Mouse (Mus musculus): ENCODE data around the gene Bckdha. TPM values are rescaled to one million over a fixed set of nuclear protein-coding genes. Genes with fewer than 3 reads are reported as not detected.

Gene Bckdha
- total RNA-seq, 1 experiment = 96.0 TPM

GRCm38 (mm10) chr7:25591226-25591625 lies 67.6 kb downstream of the Bckdha start:
- Histone ChIP-seq H3K4me1 (ENCODE audit: control insufficient read depth in 2 of 2, insufficient read depth in 2 of 2, low read length in 2 of 2, poor library complexity in 1 of 2) (no peaks in the 10 kb centered on the region), H3K4me3 (ENCODE audit: insufficient read depth in 1 of 2, low read depth in 1 of 2, low read length in 2 of 2, poor library complexity in 1 of 2, severe bottlenecking in 1 of 2) (no peak overlapping the region), H3K36me3 (ENCODE audit: control insufficient read depth, insufficient read depth, low read length, poor library complexity, severe bottlenecking) (no peaks in the 10 kb centered on the region), H3K27ac (ENCODE audit: insufficient read depth, low read depth, low read length, poor library complexity, severe bottlenecking) (no peak overlapping the region), H3K9ac (ENCODE audit: insufficient read depth, low read depth, low read length, poor library complexity, severe bottlenecking) (no peak overlapping the region), H3K9me3 (ENCODE audit: control insufficient read depth, insufficient read depth, low read depth, low read length) (no peaks in the 10 kb centered on the region)
- DNase-seq (ENCODE audit: low read depth, low spot score) = no peak
- TF ChIP-seq HCFC1 (IDR thresholded peaks at IDR 0.05; ENCODE audit: borderline replicate concordance, insufficient read depth, low read length) = no peak
- no peak for TF ChIP-seq MAFK (IDR thresholded peaks at IDR 0.05; ENCODE audit: insufficient read depth, low read depth, low read length)
- in situ Hi-C loops (cut with MboI; ENCODE audit: low sequenced_read_pairs in 2 of 2, unreplicated experiment in 2 of 2) = loop anchor here in 1 of 2 experiments (10.0 to 25.0 kb wide), 2 partner anchors 104 to 166 kb away; partner anchors contain the start of gene Ceacam1

GRCm38 (mm10) chr7:25585351-25586204 lies 73.2 kb downstream of the Bckdha start:
- Histone ChIP-seq H3K27ac (ENCODE audit: insufficient read depth, low read depth, low read length, poor library complexity, severe bottlenecking) (no peak overlapping the region), H3K36me3 (ENCODE audit: control insufficient read depth, insufficient read depth, low read length, poor library complexity, severe bottlenecking) (no peaks in the 10 kb centered on the region), H3K9me3 (ENCODE audit: control insufficient read depth, insufficient read depth, low read depth, low read length) (no peaks in the 10 kb centered on the region), H3K9ac (ENCODE audit: insufficient read depth, low read depth, low read length, poor library complexity, severe bottlenecking) (no peak overlapping the region), H3K4me3 (ENCODE audit: insufficient read depth in 1 of 2, low read depth in 1 of 2, low read length in 2 of 2, poor library complexity in 1 of 2, severe bottlenecking in 1 of 2) (no peak overlapping the region), H3K4me1 (ENCODE audit: control insufficient read depth in 2 of 2, insufficient read depth in 2 of 2, low read length in 2 of 2, poor library complexity in 1 of 2) (no peaks in the 10 kb centered on the region)
- DNase-seq (ENCODE audit: low read depth, low spot score) = no peak
- TF ChIP-seq ZNF384 (IDR thresholded peaks at IDR 0.05; ENCODE audit: low read depth, low read length) (no peak), ZC3H11A (IDR thresholded peaks at IDR 0.05; ENCODE audit: borderline replicate concordance, low read depth, low read length) (no peak), MAFK (IDR thresholded peaks at IDR 0.05; ENCODE audit: insufficient read depth, low read depth, low read length) (no peak), CHD2 (IDR thresholded peaks at IDR 0.05; ENCODE audit: low read depth, low read length) (no peak), HCFC1 (IDR thresholded peaks at IDR 0.05; ENCODE audit: borderline replicate concordance, insufficient read depth, low read length) (no peak)
- in situ Hi-C loops (cut with MboI; ENCODE audit: low sequenced_read_pairs in 2 of 2, unreplicated experiment in 2 of 2) = loop anchor here in 1 of 2 experiments (25.0 kb wide), 1 partner anchor 98 kb away; the partner anchor contains the start of gene Ceacam1

GRCm38 (mm10) chr7:25584651-25585050 lies 74.1 kb downstream of the Bckdha start:
- H3K27ac ChIP-seq (ENCODE audit: insufficient read depth, low read depth, low read length, poor library complexity, severe bottlenecking) = no peak overlapping the region
- no peak overlapping the region for H3K9ac ChIP-seq (ENCODE audit: insufficient read depth, low read depth, low read length, poor library complexity, severe bottlenecking)
- TF ChIP-seq ZC3H11A (IDR thresholded peaks at IDR 0.05; ENCODE audit: borderline replicate concordance, low read depth, low read length) = no peak
- no peak for TF ChIP-seq MAFK (IDR thresholded peaks at IDR 0.05; ENCODE audit: insufficient read depth, low read depth, low read length)
- no peak for TF ChIP-seq CHD2 (IDR thresholded peaks at IDR 0.05; ENCODE audit: low read depth, low read length)
- TF ChIP-seq ZNF384 (IDR thresholded peaks at IDR 0.05; ENCODE audit: low read depth, low read length) = no peak
- no peak for TF ChIP-seq HCFC1 (IDR thresholded peaks at IDR 0.05; ENCODE audit: borderline replicate concordance, insufficient read depth, low read length)
- in situ Hi-C loops (cut with MboI; ENCODE audit: low sequenced_read_pairs in 2 of 2, unreplicated experiment in 2 of 2) = loop anchor here in 1 of 2 experiments (25.0 kb wide), 1 partner anchor 97 kb away; the partner anchor contains the start of gene Ceacam1
- H3K4me1 ChIP-seq (ENCODE audit: control insufficient read depth in 2 of 2, insufficient read depth in 2 of 2, low read length in 2 of 2, poor library complexity in 1 of 2) = no peaks in the 10 kb centered on the region
- DNase-seq (ENCODE audit: low read depth, low spot score) = no peak
- H3K9me3 ChIP-seq (ENCODE audit: control insufficient read depth, insufficient read depth, low read depth, low read length) = no peaks in the 10 kb centered on the region
- H3K36me3 ChIP-seq (ENCODE audit: control insufficient read depth, insufficient read depth, low read length, poor library complexity, severe bottlenecking) = no peaks in the 10 kb centered on the region
- no peak overlapping the region for H3K4me3 ChIP-seq (ENCODE audit: insufficient read depth in 1 of 2, low read depth in 1 of 2, low read length in 2 of 2, poor library complexity in 1 of 2, severe bottlenecking in 1 of 2)

GRCm38 (mm10) chr7:25582301-25582810 lies 76.4 kb downstream of the Bckdha start:
- no peak for TF ChIP-seq MAFK (IDR thresholded peaks at IDR 0.05; ENCODE audit: insufficient read depth, low read depth, low read length)
- no peak for TF ChIP-seq CHD2 (IDR thresholded peaks at IDR 0.05; ENCODE audit: low read depth, low read length)
- TF ChIP-seq HCFC1 (IDR thresholded peaks at IDR 0.05; ENCODE audit: borderline replicate concordance, insufficient read depth, low read length) = no peak
- TF ChIP-seq ZC3H11A (IDR thresholded peaks at IDR 0.05; ENCODE audit: borderline replicate concordance, low read depth, low read length) = no peak
- no peak for TF ChIP-seq ZNF384 (IDR thresholded peaks at IDR 0.05; ENCODE audit: low read depth, low read length)
- Histone ChIP-seq H3K36me3 (ENCODE audit: control insufficient read depth, insufficient read depth, low read length, poor library complexity, severe bottlenecking) (no peaks in the 10 kb centered on the region), H3K27ac (ENCODE audit: insufficient read depth, low read depth, low read length, poor library complexity, severe bottlenecking) (no peak overlapping the region), H3K4me3 (ENCODE audit: insufficient read depth in 1 of 2, low read depth in 1 of 2, low read length in 2 of 2, poor library complexity in 1 of 2, severe bottlenecking in 1 of 2) (no peak overlapping the region), H3K4me1 (ENCODE audit: control insufficient read depth in 2 of 2, insufficient read depth in 2 of 2, low read length in 2 of 2, poor library complexity in 1 of 2) (no peaks in the 10 kb centered on the region), H3K9ac (ENCODE audit: insufficient read depth, low read depth, low read length, poor library complexity, severe bottlenecking) (no peak overlapping the region), H3K9me3 (ENCODE audit: control insufficient read depth, insufficient read depth, low read depth, low read length) (no peaks in the 10 kb centered on the region)
- DNase-seq (ENCODE audit: low read depth, low spot score) = no peak
- in situ Hi-C loops (cut with MboI; ENCODE audit: low sequenced_read_pairs in 2 of 2, unreplicated experiment in 2 of 2) = loop anchor here in 1 of 2 experiments (25.0 kb wide), 1 partner anchor 95 kb away; the partner anchor contains the start of gene Ceacam1

Other genes starting within 250 kb of the Bckdha start
- 0.31 TPM in 1 of 2 replicates, not detected in the other for gene Cxcl17, start 246.1 kb downstream of the Bckdha start, total RNA-seq (2012; rRNA removed)
- gene Ceacam1, start 181.4 kb downstream of the Bckdha start, total RNA-seq (2012; rRNA removed) = 5.6 and 16.0 TPM in 2 replicates
- gene Ceacam2, start 119.1 kb downstream of the Bckdha start, total RNA-seq (2012; rRNA removed) = 0.31 and 0.53 TPM in 2 replicates
- not detected in 2 replicates for gene Erich4, start 43.1 kb downstream of the Bckdha start, total RNA-seq (2012; rRNA removed)
- 30.0 and 39.3 TPM in 2 replicates for gene Dmac2, start 39.6 kb downstream of the Bckdha start, total RNA-seq (2012; rRNA removed)
- 1.7 and 2.3 TPM in 2 replicates for gene B3gnt8, start 32.3 kb downstream of the Bckdha start, total RNA-seq (2012; rRNA removed)
- 170 and 182 TPM in 2 replicates for gene Exosc5, start 183 bp upstream of the Bckdha start, total RNA-seq (2012; rRNA removed)
- gene Tmem91, start 16.2 kb upstream of the Bckdha start, total RNA-seq (2012; rRNA removed) = 0.94 and 2.6 TPM in 2 replicates
- gene B9d2, start 21.8 kb upstream of the Bckdha start, total RNA-seq (2012; rRNA removed) = 4.1 and 5.5 TPM in 2 replicates
- gene Tgfb1, start 28.0 kb upstream of the Bckdha start, total RNA-seq (2012; rRNA removed) = 6.3 and 7.1 TPM in 2 replicates
- 20.3 and 21.7 TPM in 2 replicates for gene Ccdc97, start 60.1 kb upstream of the Bckdha start, total RNA-seq (2012; rRNA removed)
- gene Hnrnpul1, start 95.8 kb upstream of the Bckdha start, total RNA-seq (2012; rRNA removed) = 67.1 and 69.0 TPM in 2 replicates
- gene Axl, start 129.7 kb upstream of the Bckdha start, total RNA-seq (2012; rRNA removed) = 27.1 and 56.5 TPM in 2 replicates
- 11.2 and 12.9 TPM in 2 replicates for gene Cyp2s1, start 157.9 kb upstream of the Bckdha start, total RNA-seq (2012; rRNA removed)
- gene Cyp2b10, start 238.6 kb upstream of the Bckdha start, total RNA-seq (2012; rRNA removed) = not detected in 2 replicates